Mouse (Mus musculus) brain, embryonic 14.5 days (tissue): ENCODE measurements at regions not wholly inside any gene's neighbourhood (a gene's known extent, or its start where the extent isn't known, plus 50 kb on each side); places are given as distances from the start of the nearest gene placed in this dataset.

Source experiments
- CTCF ChIP-seq: fragments of 200-500 bp; IDR thresholded peaks from 2 replicates; pipeline ENCODE4 v1.5.1; 2012; ENCODE audit warnings: inconsistent platforms, mild to moderate bottlenecking, moderate library complexity, borderline replicate concordance; ENCODE audit not compliant: insufficient read depth, insufficient read length; ENCODE audit errors: extremely low read depth
- POLR2A ChIP-seq: fragments of 200-500 bp; IDR thresholded peaks from 2 replicates; pipeline ENCODE4 v1.6.1; 2012; ENCODE audit warnings: mild to moderate bottlenecking, inconsistent platforms, borderline replicate concordance; ENCODE audit not compliant: poor library complexity, insufficient read depth, insufficient read length, severe bottlenecking; ENCODE audit errors: extremely low read depth

- TF ChIP-seq POLR2A (no peak), CTCF (no peak)
Measured at GRCm38 (mm10) chr5:118343444-118344320, 98.7 kb downstream of the 2410131K14Rik start.
